In the genomic region with DNA sequence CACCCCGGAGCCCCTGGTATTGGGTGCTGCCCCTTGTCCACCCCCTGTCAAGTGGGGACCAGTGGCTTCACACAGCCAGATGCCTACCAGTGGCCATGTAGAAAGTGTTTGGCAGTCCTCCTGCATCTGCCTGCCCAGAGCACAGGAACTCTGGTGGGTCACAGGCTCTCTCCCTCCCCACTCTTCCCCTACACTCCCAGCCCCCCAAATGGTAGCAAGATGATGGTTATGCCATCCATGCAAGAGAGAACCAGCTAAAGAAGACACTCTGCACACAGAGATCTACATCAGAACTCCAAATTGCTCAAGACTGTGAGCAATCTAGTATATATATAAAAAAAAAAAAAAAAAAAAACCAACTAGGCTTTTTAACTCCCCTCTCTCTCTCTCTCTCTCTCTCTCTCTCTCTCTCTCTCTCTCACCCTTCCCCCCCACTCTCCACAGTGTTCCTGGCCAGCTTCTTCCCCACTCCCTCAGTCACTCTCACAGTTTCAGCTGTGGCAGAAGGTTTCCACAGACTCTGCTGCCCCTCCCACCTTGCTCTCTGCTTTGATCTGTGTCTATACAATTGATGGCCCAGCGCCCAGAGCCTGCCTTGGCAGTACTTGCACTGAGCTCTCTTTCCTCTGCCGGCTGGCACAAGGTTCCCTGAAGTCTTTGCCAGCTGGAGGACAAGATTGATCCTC, we compare ENCODE assay signal across 9 mouse cellular contexts.
A peak's percentile ranks its signal among the peaks of the same experiment; 100 is the strongest.
DNase-seq lines count a peak whose midpoint lies in the region; ATAC-seq lines count a peak whose summit lies in the region.
"Had no signal": no experiment of that assay in that cellular context is flagged by ENCODE, and none has a peak within 500 bp of the region (broad histone marks: within the 10 kb centered on the region; RNA-seq: fewer than 3 reads in every experiment).

No protein-coding gene starts in this region.

- no peak overlapping the region for H3K4me3 ChIP-seq in liver, embryonic 12.5 days

- no peaks in the 10 kb centered on the region for H3K9me3 ChIP-seq in liver, embryonic 12.5 days (replicated peaks)
- H3K9me3 ChIP-seq: G1E had no signal

- DNase-seq in lung, postnatal 10 days: peak; percentile 2
- DNase-seq in lung, postnatal 36 days: no peak
- peak; percentile 51 to 67 for DNase-seq in cerebellum, postnatal 25 days
- peak; percentile 35 to 53 for DNase-seq in layer of hippocampus, postnatal 25 days (ENCODE audit: extremely low spot score in 1 of 2, low spot score in 1 of 2)
- peak; percentile 49 for DNase-seq in right cerebral cortex, postnatal 14 days
- no peak for DNase-seq in thymus, postnatal 0 days (ENCODE audit: low spot score)
- DNase-seq in kidney, postnatal 4 days: no peak

- no peak for ATAC-seq in liver, embryonic 12.5 days

- H3K4me2 ChIP-seq in liver, embryonic 12.5 days: no peak overlapping the region

- no peaks in the 10 kb centered on the region for H3K36me3 ChIP-seq in liver, embryonic 12.5 days
- H3K36me3 ChIP-seq: G1E had no signal

- 58% methylated on average over 3 of the region's 3 CpGs for WGBS in liver, embryonic 12.5 days (ENCODE audit: insufficient replicate concordance)

- no peaks in the 10 kb centered on the region for H3K4me1 ChIP-seq in liver, embryonic 12.5 days

- no peak overlapping the region for H3K9ac ChIP-seq in liver, embryonic 12.5 days

- no peak overlapping the region for H3K27ac ChIP-seq in liver, embryonic 12.5 days

- no peaks in the 10 kb centered on the region for H3K27me3 ChIP-seq in liver, embryonic 12.5 days (replicated peaks)

Comparison
In these comparisons a context has a peak if more than half of its experiments do, and no peak if none do; other contexts are left out.
1. DNase-seq: peak in lung, postnatal 10 days (single experiment), cerebellum, postnatal 25 days (2 of 2), layer of hippocampus, postnatal 25 days (2 of 2) and right cerebral cortex, postnatal 14 days (single experiment); none in lung, postnatal 36 days (single experiment), thymus, postnatal 0 days (single experiment) and kidney, postnatal 4 days (0 of 2).